Mouse (Mus musculus): ENCODE data around the gene Gm7954.
"Not testable (repeated sequence)": the region's sequence is repeated elsewhere in the genome, so short reads cannot be mapped to it uniquely, and the experiment has no call there.

The Gm7954 gene

DNA sequence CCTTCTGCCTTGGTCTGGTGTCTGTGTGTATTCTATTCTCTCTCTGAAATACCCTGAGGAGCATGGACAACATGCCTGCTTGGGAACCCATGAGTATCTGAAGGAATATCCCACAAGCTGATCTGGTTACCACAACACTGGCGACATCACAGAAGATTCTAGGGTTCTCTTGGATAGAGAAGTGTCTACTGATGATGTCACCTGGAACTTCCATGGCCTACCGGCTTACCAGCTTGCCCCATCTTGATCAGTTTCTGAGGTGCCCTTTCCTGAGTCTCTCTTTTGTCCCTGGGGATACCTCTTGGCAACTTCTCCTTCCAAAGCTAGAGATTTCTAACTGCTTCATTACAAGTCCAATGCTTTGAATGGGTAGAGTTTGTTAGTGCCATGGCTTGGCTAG lies at the start of gene Gm7954:
Gm7954 (minus strand) TSS at position 101 of the 400 bp plus-strand sequence.
- DNase-seq, result not testable (repeated sequence)

DNA sequence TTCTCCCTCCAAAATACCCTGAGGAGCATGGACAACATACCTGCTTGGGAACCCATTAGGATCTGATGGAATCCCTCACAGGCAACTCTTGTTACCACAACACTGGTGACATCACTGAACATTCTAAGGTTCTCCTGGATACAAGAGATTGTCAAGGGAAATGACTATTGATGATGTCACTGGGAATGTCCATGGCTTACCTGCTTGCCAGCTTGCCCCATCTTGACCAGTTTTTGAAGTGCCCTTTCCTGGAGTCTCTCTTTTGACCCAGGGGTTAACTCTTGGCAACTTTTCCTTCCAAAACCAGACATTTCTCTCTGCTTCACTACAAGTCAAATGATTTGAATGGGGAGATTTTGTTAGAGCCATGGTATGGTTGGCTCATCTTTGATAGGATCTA lies 36.1 kb upstream of the Gm7954 start, which contains the start of gene Gm3486:
Gm3486 (minus strand) TSS at position 101 of the 400 bp plus-strand sequence.
- not testable (repeated sequence) for DNase-seq

DNA sequence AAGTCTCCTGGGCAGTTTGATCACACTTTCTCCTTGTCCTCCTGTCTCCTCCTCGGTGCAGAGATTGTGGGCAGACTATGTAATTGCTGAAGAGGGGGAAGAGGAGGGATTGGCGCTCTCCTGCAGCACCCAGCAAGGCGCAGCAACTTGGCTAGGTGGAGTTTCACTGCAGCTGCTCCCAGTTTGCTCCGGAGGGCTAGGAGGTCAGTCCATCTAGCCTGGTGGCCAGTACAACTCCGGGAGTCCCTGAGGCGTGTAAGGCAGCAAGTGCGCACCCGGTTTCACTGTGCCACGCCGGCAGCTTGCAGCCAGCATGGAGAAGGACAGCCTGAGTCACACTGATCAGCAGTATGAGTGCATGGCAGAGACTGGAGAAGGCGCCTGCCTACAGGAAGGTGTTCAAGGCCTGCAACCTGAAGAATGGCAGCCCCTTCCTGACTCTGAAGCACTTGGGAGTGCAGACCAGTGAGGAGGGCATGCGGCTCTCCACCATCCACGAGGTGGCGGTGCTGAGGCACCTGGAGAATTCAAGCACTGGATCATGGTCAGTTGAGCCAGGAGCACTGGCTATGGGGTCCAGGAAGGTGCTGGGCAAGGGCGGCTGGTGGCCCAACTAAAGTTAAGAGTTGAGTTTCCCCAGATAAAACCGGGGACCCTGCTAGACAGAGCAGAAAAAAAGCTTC lies 27.8 kb downstream of the Gm7954 start:
- DNase-seq, result peak; percentile 24

DNA sequence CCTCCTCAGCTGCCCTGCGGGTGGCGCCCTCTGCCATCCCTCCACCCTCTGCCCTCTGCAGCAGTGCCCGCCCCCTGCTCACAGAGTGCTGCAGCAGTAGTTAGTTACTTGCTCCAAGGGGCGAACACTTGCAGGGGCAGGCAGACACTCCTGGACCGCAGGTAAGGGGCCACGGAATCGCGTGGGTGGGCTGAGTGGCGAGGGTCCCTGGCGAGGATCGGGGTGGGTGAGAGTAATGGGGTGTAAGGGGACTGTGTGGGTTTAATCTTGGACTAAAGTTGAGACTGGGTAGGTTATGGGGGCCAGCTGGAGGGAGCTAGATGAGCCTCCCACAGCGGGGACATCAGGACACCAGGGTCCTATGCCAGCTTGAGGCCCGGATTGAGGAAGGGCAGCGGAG lies 28.6 kb downstream of the Gm7954 start:
- DNase-seq, result peak; percentile 1

DNA sequence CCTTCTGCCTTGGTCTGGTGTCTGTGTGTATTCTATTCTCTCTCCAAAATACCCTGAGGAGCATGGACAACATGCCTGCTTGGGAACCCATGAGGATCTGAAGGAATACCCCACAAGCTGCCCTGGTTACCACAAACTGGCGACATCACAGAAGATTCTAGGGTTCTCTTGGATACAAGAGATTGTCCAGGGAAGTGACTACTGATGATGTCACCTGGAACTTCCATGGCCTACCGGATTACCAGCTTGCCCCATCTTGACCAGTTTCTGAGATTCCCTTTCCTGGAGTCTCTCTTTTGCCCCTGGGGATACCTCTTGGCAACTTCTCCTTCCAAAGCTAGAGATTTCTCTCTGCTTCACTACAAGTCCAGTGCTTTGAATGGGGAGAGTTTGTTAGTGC lies 45.1 kb downstream of the Gm7954 start, which contains the start of gene Gm6482:
Gm6482 (minus strand) TSS at position 101 of the 400 bp plus-strand sequence.
- DNase-seq, result not testable (repeated sequence)
